Mouse (Mus musculus): Measurements from ENCODE around the gene A730049H05Rik.

- TF ChIP-seq EP300 (IDR thresholded peaks at IDR 0.05; ENCODE audit: insufficient read depth, low read depth, low read length) = no peak
- no peak for TF ChIP-seq POLR2A (IDR thresholded peaks at IDR 0.05; ENCODE audit: insufficient read depth, low read length)
- no peak for TF ChIP-seq CTCF (IDR thresholded peaks at IDR 0.05; ENCODE audit: low read depth, low read length)
Observed at GRCm38 (mm10) chr6:92850250-92850649, 34.0 kb downstream of the A730049H05Rik start.

Measured in ES-Bruce4 (cell line).